Mouse (Mus musculus) cerebellum, adult 11 months (tissue): ENCODE measurements around the gene Cnr1.

Experiments used
- DNase-seq: peaks from one replicate; pipeline ENCODE4 v3.0.0; 2022

Cnr1 gene

GRCm38 (mm10) chr4:33924234-33924888 lies at the start of gene Cnr1:
Gene Cnr1 (plus strand): TSS chr4:33924593.
- peak; percentile 90 for DNase-seq

- DNase-seq: no peak
These were observed 44.4 kb upstream of the Cnr1 start for GRCm38 (mm10) chr4:33879944-33880343.

- peak; percentile 53 for DNase-seq
These were observed 38.4 kb upstream of the Cnr1 start for GRCm38 (mm10) chr4:33886026-33886425.

GRCm38 (mm10) chr4:33889976-33890375 lies 34.4 kb upstream of the Cnr1 start:
- DNase-seq: peak; percentile 91

GRCm38 (mm10) chr4:33892178-33892869 lies 32.1 kb upstream of the Cnr1 start:
- DNase-seq: no peak

GRCm38 (mm10) chr4:33893841-33894240 lies 30.6 kb upstream of the Cnr1 start:
- peak; percentile 52 for DNase-seq

GRCm38 (mm10) chr4:33895046-33895445 lies 29.3 kb upstream of the Cnr1 start:
- no peak for DNase-seq

GRCm38 (mm10) chr4:33895491-33895890 lies 28.9 kb upstream of the Cnr1 start:
- no peak for DNase-seq

- peak; percentile 80 for DNase-seq
These were observed 22.7 kb upstream of the Cnr1 start for GRCm38 (mm10) chr4:33901659-33902058.

- DNase-seq: no peak
These were observed 20.5 kb upstream of the Cnr1 start for GRCm38 (mm10) chr4:33903812-33904340.

GRCm38 (mm10) chr4:33904826-33905225 lies 19.6 kb upstream of the Cnr1 start:
- no peak for DNase-seq

- DNase-seq: no peak
These were observed 15.6 kb upstream of the Cnr1 start for GRCm38 (mm10) chr4:33908786-33909185.

GRCm38 (mm10) chr4:33915730-33916129 lies 8.7 kb upstream of the Cnr1 start:
- no peak for DNase-seq

- no peak for DNase-seq
These were observed 3.6 kb upstream of the Cnr1 start for GRCm38 (mm10) chr4:33920807-33921206.

- DNase-seq: peak; percentile 50
These were observed 1.1 kb upstream of the Cnr1 start for GRCm38 (mm10) chr4:33923151-33923760.

GRCm38 (mm10) chr4:33923761-33924233 lies 596 bp upstream of the Cnr1 start:
- peak; percentile 70 for DNase-seq

GRCm38 (mm10) chr4:33924889-33925245 lies 474 bp downstream of the Cnr1 start:
- peak; percentile 77 for DNase-seq

- DNase-seq: no peak
These were observed 1.1 kb downstream of the Cnr1 start for GRCm38 (mm10) chr4:33925489-33925888.

- no peak for DNase-seq
These were observed 1.6 kb downstream of the Cnr1 start for GRCm38 (mm10) chr4:33926010-33926409.

GRCm38 (mm10) chr4:33926730-33927263 lies 2.4 kb downstream of the Cnr1 start:
- no peak for DNase-seq

- DNase-seq: no peak
These were observed 3.3 kb downstream of the Cnr1 start for GRCm38 (mm10) chr4:33927644-33928043.

GRCm38 (mm10) chr4:33928450-33928849 lies 4.1 kb downstream of the Cnr1 start:
- DNase-seq: no peak

- DNase-seq: no peak
These were observed 7.0 kb downstream of the Cnr1 start for GRCm38 (mm10) chr4:33931347-33931746.

- DNase-seq: no peak
These were observed 17.2 kb downstream of the Cnr1 start for GRCm38 (mm10) chr4:33941557-33941956.
